Mouse (Mus musculus) right cerebral cortex, postnatal 14 days (tissue): ENCODE results near the gene Orc4.
A peak's percentile ranks its signal among the peaks of the same experiment; 100 is the strongest.
"Not testable (repeated sequence)": the region's sequence is repeated elsewhere in the genome, so short reads cannot be mapped to it uniquely, and the experiment has no call there.

ENCODE experiments used
- DNase-seq: peaks from one replicate; pipeline ENCODE4 v3.0.0; 2022

Orc4 gene

GRCm38 (mm10) chr2:48950252-48950315, at the start of gene Orc4:
TSS of gene Orc4 (minus strand) at chr2:48950277.
- no peak for DNase-seq

GRCm38 (mm10) chr2:48990322-48990721, 40.2 kb upstream of the Orc4 start:
- no peak for DNase-seq

GRCm38 (mm10) chr2:48978920-48979319, 28.8 kb upstream of the Orc4 start:
- DNase-seq = no peak

- DNase-seq = no peak
Measured at GRCm38 (mm10) chr2:48956591-48956990, 6.5 kb upstream of the Orc4 start.

GRCm38 (mm10) chr2:48950316-48950880, 321 bp upstream of the Orc4 start:
- no peak for DNase-seq

- peak; percentile 17 for DNase-seq
Measured at GRCm38 (mm10) chr2:48949743-48950251, 280 bp downstream of the Orc4 start.

GRCm38 (mm10) chr2:48948841-48949584, 1.1 kb downstream of the Orc4 start, which contains the start of gene Mbd5:
TSS of gene Mbd5 (plus strand) at chr2:48949508.
- DNase-seq = peak; percentile 98

GRCm38 (mm10) chr2:48947761-48948160, 2.3 kb downstream of the Orc4 start:
- DNase-seq = no peak

GRCm38 (mm10) chr2:48935058-48935457, 15.0 kb downstream of the Orc4 start:
- DNase-seq = no peak

GRCm38 (mm10) chr2:48915832-48916231, 34.2 kb downstream of the Orc4 start:
- no peak for DNase-seq

GRCm38 (mm10) chr2:48914185-48914584, 35.9 kb downstream of the Orc4 start:
- DNase-seq = no peak

GRCm38 (mm10) chr2:48908866-48909265, 41.2 kb downstream of the Orc4 start:
- no peak for DNase-seq

GRCm38 (mm10) chr2:48895186-48895585, 54.9 kb downstream of the Orc4 start:
- DNase-seq = no peak

- DNase-seq = peak; percentile 55
Measured at GRCm38 (mm10) chr2:48885945-48886344, 64.1 kb downstream of the Orc4 start.

GRCm38 (mm10) chr2:48868199-48868913, 81.7 kb downstream of the Orc4 start:
- DNase-seq = no peak

- DNase-seq = not testable (repeated sequence)
Measured at GRCm38 (mm10) chr2:48865596-48865995, 84.5 kb downstream of the Orc4 start.
